Mouse (Mus musculus): ENCODE results near the gene Cyp2u1. TPM values are rescaled to one million over a fixed set of nuclear protein-coding genes. Genes with fewer than 3 reads are reported as not detected.

Gene Cyp2u1
- total RNA-seq, 4 experiments from 2014 or later: 11.6 to 19.1 (median 12.0) TPM

DNA sequence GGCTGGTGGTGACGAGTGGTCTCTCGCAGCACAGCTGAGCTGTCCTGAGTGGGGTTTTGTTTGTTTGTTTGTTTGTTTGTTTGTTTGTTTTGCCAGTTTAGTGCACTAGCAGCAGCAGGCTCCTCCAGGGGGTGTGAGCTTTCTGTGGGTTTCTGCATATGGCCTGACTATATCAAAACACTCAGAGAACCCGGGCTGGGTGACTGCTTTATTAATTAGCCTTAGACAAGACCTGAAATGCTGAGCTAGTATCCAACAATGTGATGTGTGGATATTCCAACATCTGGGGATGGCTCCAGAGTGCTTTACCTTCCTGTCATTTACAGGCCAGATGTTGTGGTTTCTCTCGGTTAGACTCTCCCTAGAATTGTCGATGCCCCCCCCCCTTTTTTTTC is 290 bp upstream of the Cyp2u1 start:
- DNase-seq: no peak

DNA sequence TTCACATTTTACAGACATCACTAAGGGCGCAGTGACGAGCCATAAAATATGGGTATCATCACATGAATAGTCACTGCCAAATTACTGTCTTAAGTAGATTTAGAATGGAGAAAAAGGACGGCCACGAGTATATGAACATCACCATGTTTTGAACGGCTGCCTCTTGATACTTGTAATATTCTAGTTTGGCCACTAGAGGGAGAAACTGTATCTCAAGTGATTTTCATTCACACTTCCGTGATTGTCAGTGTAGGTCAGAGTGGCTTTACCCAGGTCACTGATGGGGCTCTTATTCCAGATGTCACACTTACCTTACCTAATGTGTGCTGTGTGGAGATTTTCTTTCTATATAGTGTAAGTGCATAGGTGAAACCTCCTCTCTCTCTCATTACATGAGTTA is 3.1 kb downstream of the Cyp2u1 start:
- no peak for DNase-seq

- DNase-seq: no peak
Observed at GRCm38 (mm10) chr3:131299078-131299477, 3.9 kb downstream of the Cyp2u1 start.

DNA sequence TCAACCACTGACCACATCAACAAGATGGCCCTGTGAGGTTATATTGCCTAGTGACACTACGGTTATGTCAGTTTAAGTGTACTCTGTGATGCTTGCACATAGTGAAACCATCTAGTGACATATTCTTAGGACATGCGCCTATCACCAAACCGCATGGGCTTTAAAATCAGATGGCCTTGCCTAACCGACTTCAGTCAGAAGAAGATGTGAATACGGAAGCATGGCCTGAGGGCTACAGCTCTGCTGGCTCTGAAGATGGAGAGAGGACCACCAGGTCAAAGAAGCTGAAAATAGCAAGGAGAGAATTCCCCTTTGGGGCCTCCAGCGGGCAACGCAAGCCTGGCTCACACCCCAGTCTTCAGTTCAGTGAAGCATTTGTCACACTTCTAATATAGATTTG is 6.1 kb downstream of the Cyp2u1 start:
- DNase-seq: no peak

DNA sequence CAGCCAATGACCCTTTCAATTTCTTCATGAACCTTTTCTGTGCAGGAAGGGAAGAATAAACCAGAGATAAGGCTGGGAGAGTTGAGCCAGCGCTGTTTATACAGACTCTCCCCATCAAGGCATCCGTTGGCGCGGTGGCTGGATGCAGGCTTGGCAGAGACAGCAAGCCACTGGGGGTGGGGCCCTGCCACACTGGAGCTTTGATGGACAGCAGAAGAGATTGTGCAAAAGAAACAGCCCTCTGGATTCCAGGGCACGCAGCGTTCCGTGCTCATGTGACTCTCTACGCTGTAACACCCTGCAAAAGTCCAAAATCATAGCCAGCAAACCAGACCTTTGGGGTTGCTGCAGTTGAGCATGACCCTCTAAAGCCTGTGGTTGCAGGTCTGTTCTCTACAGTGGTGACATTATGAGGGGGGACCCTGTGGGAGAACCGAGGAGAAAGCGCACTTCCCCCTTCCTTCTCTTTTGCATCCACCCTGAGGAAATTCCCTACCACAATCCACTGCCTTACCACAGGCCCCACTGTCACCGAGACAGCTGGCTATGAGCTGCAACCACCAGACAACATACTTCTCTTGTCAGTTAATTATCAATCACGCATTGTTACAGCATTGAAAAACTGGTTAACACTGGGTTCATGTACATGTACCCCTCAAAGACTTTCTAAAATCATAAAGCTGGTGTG is 7.4 kb downstream of the Cyp2u1 start:
- no peak for DNase-seq

DNA sequence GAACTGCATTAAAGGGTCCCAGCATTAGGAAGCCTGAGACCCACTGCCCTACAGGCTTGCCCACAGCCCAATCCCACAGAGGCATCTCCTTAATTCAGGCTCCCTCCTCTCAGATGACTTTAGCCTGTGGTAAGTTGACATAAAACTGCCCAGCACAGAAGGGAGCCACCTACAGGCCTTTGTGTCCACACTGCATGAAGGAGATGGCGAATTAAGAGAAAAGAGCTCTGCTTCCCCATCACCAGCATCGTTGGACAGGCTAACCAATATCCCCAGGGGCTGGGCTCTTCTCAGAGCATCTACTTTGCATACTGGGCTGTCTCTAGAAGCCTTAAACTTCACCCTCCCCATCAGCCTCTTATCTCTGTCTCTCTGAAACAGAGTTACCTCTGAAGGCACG is 8.5 kb downstream of the Cyp2u1 start:
- no peak for DNase-seq

- DNase-seq: no peak
Observed at GRCm38 (mm10) chr3:131292959-131293358, 10.1 kb downstream of the Cyp2u1 start.

DNA sequence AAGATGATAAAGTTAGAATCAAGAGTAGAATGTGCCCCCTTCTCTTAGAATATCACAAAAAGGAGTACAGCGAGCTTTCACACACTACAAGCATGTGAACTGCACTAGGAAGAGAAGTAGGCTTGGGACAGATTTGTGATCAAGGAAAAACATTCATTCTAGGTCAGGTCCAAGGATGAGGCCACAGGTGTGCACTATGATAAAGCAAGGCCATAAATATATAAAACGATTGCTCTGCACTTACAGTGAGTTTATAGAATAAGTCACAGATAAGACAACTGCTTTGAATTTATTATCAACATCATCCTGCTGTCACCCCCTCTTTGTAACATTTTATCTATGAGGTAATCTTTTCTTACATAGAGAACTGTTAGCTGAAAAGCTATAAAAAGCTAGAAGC is 10.7 kb downstream of the Cyp2u1 start:
- DNase-seq: no peak

DNA sequence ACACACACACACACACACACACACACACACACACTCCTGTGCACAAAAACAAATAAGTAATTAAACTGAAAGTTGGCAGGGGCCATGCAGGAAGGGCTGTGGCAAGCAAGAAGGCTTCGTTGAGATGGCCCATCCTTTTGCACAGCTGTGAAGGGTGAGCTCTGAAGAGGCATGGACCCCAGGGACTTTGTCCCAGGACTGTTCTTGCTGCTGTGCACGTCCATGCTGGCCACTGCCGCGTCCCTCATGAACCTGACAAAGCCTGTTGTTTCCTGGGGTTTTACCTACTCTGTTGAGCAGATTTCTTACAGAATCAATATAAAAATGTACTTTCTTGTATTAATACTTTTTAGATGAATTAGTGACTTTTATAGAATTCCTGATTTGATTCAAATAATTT is 11.1 kb downstream of the Cyp2u1 start:
- DNase-seq: no peak

- DNase-seq: no peak
Observed at GRCm38 (mm10) chr3:131274151-131274550, 28.9 kb downstream of the Cyp2u1 start.

- DNase-seq: no peak
Observed at GRCm38 (mm10) chr3:131272374-131273100, 30.5 kb downstream of the Cyp2u1 start.

- peak; percentile 79 for DNase-seq
Observed at GRCm38 (mm10) chr3:131271559-131272373, 31.3 kb downstream of the Cyp2u1 start, which contains the start of gene Hadh. TSS of gene Hadh (minus strand) at chr3:131272101.

DNA sequence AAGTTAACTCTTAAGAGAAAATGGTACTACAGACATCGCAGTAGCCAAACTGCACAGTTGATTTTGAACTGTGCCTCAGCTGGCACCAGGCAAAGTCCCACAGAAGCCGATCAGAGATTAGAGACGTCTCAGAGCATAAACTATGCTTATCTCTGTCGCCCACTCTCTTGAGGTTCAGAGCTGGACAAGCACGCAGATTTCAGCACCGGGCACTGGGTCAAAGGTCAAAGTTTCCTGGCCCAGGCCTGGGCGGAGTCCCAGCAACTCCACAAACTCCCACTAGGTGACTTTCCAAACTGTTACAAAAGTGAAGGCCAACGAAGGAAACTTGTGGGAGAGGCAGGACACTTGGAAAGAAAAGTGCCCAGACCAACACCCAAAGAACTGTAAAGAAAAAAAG is 31.9 kb downstream of the Cyp2u1 start:
- peak; percentile 67 for DNase-seq

DNA sequence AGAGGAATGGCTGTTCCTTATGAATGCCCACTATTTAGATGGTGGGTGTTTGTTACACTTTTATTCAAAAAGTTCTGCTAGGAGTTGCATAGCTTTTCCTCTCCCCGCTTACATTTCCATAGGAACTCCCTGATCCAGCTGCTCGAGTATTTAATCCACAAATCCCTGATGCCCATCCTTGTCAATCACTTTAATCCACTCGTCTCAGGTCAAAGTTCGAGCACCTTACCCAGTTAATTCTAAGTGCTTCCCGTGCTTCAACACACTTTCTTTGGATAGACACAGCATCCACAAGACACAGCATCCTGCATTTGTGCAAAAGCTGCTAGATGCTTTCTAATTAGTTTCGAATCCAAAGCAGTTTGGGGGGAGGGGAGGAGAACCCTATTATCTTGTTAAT is 32.6 kb downstream of the Cyp2u1 start:
- DNase-seq: no peak

DNA sequence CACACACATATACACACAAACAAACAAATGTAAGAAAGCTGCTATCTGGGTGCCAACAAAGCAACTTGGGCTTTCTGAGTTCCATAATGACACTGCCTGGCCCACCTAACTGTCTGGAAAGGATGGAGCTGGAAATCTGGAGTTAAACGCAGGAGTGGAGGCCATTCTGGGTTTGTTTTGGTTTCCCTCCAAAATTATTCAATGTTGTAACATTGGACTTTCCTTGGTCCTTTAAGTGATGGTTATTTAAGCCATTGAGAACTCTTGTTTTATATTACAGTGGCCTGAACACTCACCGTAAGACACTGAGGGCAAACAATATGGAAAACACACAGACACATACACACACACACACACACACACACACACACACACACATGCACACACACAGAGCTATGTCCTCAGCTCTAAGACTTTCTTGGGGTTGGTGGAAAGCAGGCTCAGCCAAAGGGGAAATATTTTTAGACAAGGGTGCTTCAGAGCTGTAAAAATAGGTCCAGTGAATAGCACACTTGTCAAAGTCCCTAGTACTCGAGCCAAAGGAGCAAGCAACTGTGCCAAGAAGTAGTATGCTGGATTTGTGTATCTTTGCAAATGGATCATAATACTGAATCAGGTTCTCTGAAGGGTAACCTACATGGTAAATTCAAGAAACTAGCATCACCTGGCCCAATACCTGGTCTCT is 36.5 kb downstream of the Cyp2u1 start:
- DNase-seq: no peak

DNA sequence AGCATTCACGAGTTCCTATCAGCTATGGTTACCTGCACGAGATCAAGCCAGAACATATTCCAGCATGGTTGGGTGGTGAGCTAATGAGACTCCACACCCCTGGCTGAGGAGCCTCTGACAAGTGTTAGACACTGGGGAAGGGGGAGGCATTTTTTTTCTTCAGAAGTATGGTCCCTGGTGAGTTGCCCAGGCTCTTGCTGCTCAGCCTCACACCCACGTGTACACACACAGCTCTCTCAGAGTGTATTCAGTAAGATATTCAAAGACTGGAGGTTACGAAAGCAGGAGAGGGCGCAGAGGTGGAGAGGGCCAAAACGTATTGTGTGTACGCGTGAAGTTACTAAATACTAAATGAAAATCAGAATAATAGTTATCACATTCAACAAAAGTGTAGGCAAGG is 37.5 kb downstream of the Cyp2u1 start:
- no peak for DNase-seq

- no peak for DNase-seq
Observed at GRCm38 (mm10) chr3:131263766-131264486, 39.1 kb downstream of the Cyp2u1 start.

GRCm38 (mm10) chr3:131260418-131260817 is 42.6 kb downstream of the Cyp2u1 start:
- no peak for DNase-seq

DNA sequence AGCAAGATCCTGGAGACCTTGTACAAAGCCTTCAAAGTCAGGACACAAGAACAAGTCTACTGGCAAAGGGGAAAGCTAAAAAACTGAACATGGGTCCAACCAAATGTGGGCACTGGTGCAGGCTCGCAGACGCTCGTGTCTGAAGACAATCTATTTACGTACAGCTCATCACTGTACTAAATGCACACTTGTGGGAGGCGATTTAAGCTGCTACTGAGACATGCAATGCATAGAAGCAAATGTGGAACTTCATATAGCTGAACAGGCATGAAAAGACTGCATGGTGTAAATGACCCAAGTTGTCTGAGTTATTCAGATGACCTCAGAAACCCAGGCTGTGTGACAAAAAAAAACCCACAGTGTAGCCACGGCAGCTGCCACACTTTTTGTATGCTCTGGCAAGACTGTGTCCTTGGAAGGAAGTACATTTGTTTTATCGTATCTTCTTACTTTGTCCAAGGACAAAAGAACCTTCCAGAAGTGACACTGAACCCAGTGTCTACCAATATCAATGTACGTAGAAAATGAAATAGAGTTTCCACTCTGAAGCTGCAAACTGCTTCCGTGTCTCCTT is 43.5 kb downstream of the Cyp2u1 start:
- DNase-seq: no peak

GRCm38 (mm10) chr3:131258921-131259320 is 44.1 kb downstream of the Cyp2u1 start:
- no peak for DNase-seq

DNA sequence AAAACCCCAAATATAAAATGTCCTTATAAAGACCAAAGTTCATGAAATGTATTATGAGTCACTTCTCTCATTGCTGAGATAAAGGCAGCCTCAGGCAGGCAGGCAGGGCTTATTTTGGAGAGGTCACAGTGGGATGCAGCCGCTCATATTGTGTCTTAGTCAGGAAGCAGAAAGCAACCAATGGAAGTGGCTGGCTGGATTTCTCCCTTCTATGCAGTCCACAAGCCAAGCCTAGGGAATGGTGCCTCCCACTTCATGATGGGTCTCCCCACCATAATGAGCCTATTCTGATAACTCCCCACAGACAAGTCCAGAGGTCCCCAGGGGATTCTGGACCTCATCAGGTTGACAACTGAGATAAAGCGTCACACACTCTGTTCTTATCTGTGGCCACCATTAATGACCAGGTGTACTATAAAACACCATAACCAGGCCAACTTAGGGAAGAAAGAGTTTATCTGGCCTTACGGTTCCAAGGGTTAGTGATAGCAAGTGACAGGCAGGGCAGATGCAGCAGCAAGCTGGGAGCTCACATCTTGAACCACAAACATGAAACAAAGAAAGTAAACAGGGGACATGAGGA is 47.5 kb downstream of the Cyp2u1 start:
- DNase-seq: no peak
